Mouse (Mus musculus): ENCODE results near the gene H60c. TPM values are rescaled to one million over a fixed set of nuclear protein-coding genes. Genes with fewer than 3 reads are reported as not detected.
"Not testable (repeated sequence)": the region's sequence is repeated elsewhere in the genome, so short reads cannot be mapped to it uniquely, and the experiment has no call there.

H60c gene
- polyA plus RNA-seq, 1 experiment from 2014 or later, result not detected

DNA sequence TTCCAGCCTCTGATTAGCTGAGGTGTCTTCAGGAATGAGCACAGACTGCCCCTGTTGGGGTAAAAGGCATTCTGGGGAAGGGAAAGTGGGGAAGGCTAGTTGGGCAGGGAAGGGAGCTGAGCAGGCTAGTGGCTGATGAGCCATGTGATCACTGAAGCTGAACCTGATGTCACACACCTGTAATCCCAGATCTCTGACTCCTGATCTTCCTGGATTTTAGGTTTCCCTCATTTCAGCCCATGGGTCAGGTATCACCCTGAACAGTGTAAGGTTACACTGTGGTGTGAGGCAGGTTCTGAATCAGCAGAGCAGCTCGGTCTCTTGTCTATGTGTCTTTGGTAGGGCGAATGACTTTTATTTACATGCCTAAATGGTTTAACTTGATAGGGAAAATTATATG is 4.8 kb downstream of the H60c start:
- Histone ChIP-seq H3K27ac (ENCODE audit: low read depth, low read length) (no peak overlapping the region), H3K9me3 (ENCODE audit: control insufficient read depth, low read length) (no peaks in the 10 kb centered on the region), H3K27me3 (ENCODE audit: control insufficient read depth, insufficient read depth, low read length) (no peaks in the 10 kb centered on the region), H3K4me1 (ENCODE audit: control insufficient read depth, insufficient read depth, low read length) (no peaks in the 10 kb centered on the region), H3K4me2 (ENCODE audit: low read depth, low read length) (no peak overlapping the region), H3K36me3 (ENCODE audit: control insufficient read depth, insufficient read depth, low read length) (no peaks in the 10 kb centered on the region), H3K9ac (replicated peaks; ENCODE audit: low read depth, low read length) (no peak overlapping the region), H3K4me3 (ENCODE audit: low read depth, low read length) (no peak overlapping the region)
- ATAC-seq (ENCODE audit: low read depth), result no peak
- 88% methylated on average over 2 of the region's 2 CpGs for WGBS

DNA sequence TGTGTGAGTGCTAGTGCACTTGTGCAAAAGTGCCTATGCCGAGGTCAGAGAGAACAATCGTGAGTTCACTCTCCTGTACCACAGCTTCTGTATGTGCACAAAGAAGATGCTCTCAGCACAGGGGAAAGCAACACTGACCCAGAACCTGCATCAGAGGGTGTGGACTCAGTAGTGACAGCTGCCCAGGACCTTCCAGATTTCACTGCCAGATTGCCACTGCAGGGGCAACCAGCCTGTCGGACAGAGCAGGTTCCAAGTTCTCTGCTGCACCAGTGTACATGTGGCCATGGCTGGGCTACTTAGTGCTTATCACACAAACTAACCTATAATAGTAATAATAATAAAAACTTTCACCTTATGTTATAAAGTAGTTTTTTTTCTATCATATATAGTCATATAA is 10.2 kb downstream of the H60c start:
- WGBS, result 95% methylated on average over 3 of the region's 3 CpGs

DNA sequence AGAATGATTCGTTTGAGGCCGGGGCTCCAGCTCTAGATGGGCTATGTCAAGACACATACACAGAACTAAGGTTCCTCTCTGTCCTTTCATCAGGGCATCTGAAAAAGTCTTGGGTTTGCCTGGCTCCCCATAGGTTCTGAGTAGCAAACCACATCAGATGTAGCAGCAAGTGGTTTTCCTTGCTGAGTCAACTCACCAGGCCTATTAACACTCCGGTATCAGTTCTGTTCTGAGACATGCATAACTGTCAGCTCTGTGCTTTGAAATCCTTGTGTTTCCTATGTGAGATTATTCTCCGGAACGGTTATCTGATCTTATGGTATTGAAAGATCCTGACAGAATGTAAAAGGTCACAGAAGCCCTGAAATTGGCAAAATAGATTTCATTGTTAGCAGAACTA is 29.1 kb downstream of the H60c start:
- ATAC-seq (ENCODE audit: low read depth); H3K4me1 ChIP-seq (ENCODE audit: control insufficient read depth, insufficient read depth, low read length); H3K36me3 ChIP-seq (ENCODE audit: control insufficient read depth, insufficient read depth, low read length); H3K27me3 ChIP-seq (ENCODE audit: control insufficient read depth, insufficient read depth, low read length); H3K4me2 ChIP-seq (ENCODE audit: low read depth, low read length); H3K27ac ChIP-seq (ENCODE audit: low read depth, low read length); H3K9me3 ChIP-seq (ENCODE audit: control insufficient read depth, low read length); H3K9ac ChIP-seq (replicated peaks; ENCODE audit: low read depth, low read length); H3K4me3 ChIP-seq (ENCODE audit: low read depth, low read length): not testable (repeated sequence)
- WGBS, result 91% methylated on average over 5 of the region's 5 CpGs

More for the DNA sequence above, 10.2 kb downstream of the H60c start:
- ATAC-seq (ENCODE audit: low read depth), result no peak
- no peaks in the 10 kb centered on the region for H3K9me3 ChIP-seq (ENCODE audit: control insufficient read depth, low read length)
- no peaks in the 10 kb centered on the region for H3K4me1 ChIP-seq (ENCODE audit: control insufficient read depth, insufficient read depth, low read length)
- H3K4me3 ChIP-seq (ENCODE audit: low read depth, low read length), result no peak overlapping the region
- H3K27ac ChIP-seq (ENCODE audit: low read depth, low read length), result no peak overlapping the region
- H3K4me2 ChIP-seq (ENCODE audit: low read depth, low read length), result no peak overlapping the region
- no peak overlapping the region for H3K9ac ChIP-seq (replicated peaks; ENCODE audit: low read depth, low read length)
- no peaks in the 10 kb centered on the region for H3K27me3 ChIP-seq (ENCODE audit: control insufficient read depth, insufficient read depth, low read length)
- no peaks in the 10 kb centered on the region for H3K36me3 ChIP-seq (ENCODE audit: control insufficient read depth, insufficient read depth, low read length)

DNA sequence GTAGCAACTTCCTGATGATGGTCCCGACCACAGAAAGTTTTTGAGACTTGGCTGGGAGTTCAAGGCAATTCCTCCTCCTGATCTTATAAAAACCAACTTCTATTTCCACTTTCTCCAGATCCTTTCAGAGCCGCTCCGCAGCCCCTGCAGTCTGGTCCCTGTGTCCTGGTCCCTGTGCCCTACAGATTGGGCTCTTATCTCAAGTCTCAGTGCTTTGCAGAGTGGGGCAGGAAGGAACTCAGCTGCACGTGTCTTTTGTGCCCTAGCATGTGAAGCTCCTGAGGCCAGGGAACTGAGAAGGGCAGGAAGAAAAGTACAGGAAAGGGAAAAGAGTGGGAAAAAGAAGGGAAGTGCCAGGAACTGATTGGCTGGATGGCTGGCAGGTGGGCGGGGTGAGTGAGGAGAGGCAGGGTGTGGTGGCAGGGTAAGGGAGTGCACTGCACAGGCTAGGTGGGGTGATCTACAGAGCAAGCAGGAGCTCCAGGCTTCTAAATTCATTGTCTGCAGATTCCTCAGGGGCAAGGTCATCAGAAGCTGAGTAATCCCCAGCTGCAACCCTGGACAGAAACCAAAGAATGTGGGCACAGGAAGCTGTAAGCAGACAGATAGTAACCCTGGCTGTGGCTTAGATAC is 30.8 kb downstream of the H60c start:
- WGBS, result 68% methylated on average over 5 of the region's 5 CpGs
- no peak for ATAC-seq (ENCODE audit: low read depth)
- no peaks in the 10 kb centered on the region for H3K27me3 ChIP-seq (ENCODE audit: control insufficient read depth, insufficient read depth, low read length)

DNA sequence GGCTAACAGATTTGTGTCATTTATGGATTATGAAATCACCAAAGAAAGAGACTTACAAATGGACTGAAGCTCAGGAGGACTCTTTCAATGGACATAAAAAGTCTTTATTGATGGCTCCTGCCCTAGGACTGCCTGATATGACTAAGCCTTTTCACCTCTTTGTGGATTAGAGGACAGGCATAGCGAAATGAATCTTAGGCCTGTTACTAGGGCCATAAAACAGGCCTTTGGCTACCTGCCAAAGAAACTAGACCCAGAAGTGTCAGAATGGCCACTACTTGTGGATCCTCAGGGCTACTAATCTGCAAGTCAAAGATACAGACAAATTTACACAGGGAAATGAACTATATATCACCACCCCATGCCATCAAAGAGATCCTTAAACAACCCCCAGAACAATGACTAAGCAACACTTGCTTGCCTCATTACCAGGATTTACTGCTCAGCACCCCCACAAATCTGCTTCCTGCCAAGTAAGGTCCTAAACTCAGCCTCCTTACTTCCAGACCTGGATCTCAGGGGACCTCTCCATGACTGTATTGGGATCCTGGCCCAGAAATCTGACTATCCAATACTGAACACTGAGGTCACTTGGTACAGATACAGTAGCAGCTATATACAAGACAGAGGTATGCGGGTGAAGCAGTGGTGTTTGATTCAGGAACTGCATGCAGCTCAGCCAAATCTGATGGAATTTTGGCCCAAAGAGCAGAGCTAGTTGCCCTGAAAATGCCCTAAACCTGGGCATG is 39.0 kb downstream of the H60c start:
- no peaks in the 10 kb centered on the region for H3K4me1 ChIP-seq (ENCODE audit: control insufficient read depth, insufficient read depth, low read length)
- no peak overlapping the region for H3K9ac ChIP-seq (replicated peaks; ENCODE audit: low read depth, low read length)
- no peaks in the 10 kb centered on the region for H3K9me3 ChIP-seq (ENCODE audit: control insufficient read depth, low read length)
- peak; percentile 93 for ATAC-seq (ENCODE audit: low read depth)
- WGBS, result 40% methylated on average over 2 of the region's 2 CpGs
- H3K4me3 ChIP-seq (ENCODE audit: low read depth, low read length), result no peak overlapping the region
- H3K4me2 ChIP-seq (ENCODE audit: low read depth, low read length), result no peak overlapping the region
- no peaks in the 10 kb centered on the region for H3K27me3 ChIP-seq (ENCODE audit: control insufficient read depth, insufficient read depth, low read length)
- H3K36me3 ChIP-seq (ENCODE audit: control insufficient read depth, insufficient read depth, low read length), result no peaks in the 10 kb centered on the region
- H3K27ac ChIP-seq (ENCODE audit: low read depth, low read length), result no peak overlapping the region

More for the DNA sequence above, 30.8 kb downstream of the H60c start:
- Histone ChIP-seq H3K4me3 (ENCODE audit: low read depth, low read length) (no peak overlapping the region), H3K36me3 (ENCODE audit: control insufficient read depth, insufficient read depth, low read length) (no peaks in the 10 kb centered on the region), H3K4me2 (ENCODE audit: low read depth, low read length) (no peak overlapping the region), H3K9me3 (ENCODE audit: control insufficient read depth, low read length) (no peaks in the 10 kb centered on the region), H3K4me1 (ENCODE audit: control insufficient read depth, insufficient read depth, low read length) (no peaks in the 10 kb centered on the region), H3K9ac (replicated peaks; ENCODE audit: low read depth, low read length) (no peak overlapping the region), H3K27ac (ENCODE audit: low read depth, low read length) (no peak overlapping the region)

Other genes with a start within 250 kb of the H60c start
- 57.3 and 69.0 TPM in 2 replicates for gene Ppp1r14c, start 98.3 kb upstream of the H60c start, polyA plus RNA-seq (2014; fragmentation: Nextera tagmentation; extraction: Ambion mirVana)

Measured in neural tube, embryonic 14.5 days (tissue).